Mouse (Mus musculus) intestine, embryonic 14.5 days (tissue): ENCODE measurements at regions not wholly inside any gene's neighbourhood (a gene's known extent, or its start where the extent isn't known, plus 50 kb on each side); places are given as distances from the start of the nearest gene placed in this dataset.

Experiments
- ATAC-seq: fragments of 200-750 bp; cut with Nextera tagmentation; replicated peaks from 2 replicates; pipeline ENCODE4 v1.8.0; 2017; ENCODE audit warnings: low read depth, moderate number of reproducible peaks, moderate TSS enrichment, moderate library complexity; ENCODE audit not compliant: low FRiP score, low TSS enrichment
- DNase-seq: peaks from one replicate; pipeline ENCODE4 v3.0.0-alpha.2; 2018; ENCODE audit warnings: low spot score
- H3K27ac ChIP-seq: fragments of 300-500 bp; sonication (generic); 2 replicates; pipeline ENCODE4 v1.5.1; 2014; ENCODE audit warnings: low read depth, mild to moderate bottlenecking, control low read depth
- H3K27me3 ChIP-seq: fragments of 300-500 bp; sonication (generic); replicated peaks from 2 replicates; pipeline ENCODE4 v1.6.1; 2014; ENCODE audit warnings: low read length, control low read depth; ENCODE audit not compliant: control insufficient read depth, insufficient read depth
- H3K36me3 ChIP-seq: fragments of 300-500 bp; sonication (generic); 2 replicates; pipeline ENCODE4 v1.6.1; 2014; ENCODE audit warnings: low read length, control low read depth; ENCODE audit not compliant: control insufficient read depth, insufficient read depth
- H3K4me1 ChIP-seq: fragments of 300-500 bp; sonication (generic); replicated peaks from 2 replicates; pipeline ENCODE4 v1.6.1; 2014; ENCODE audit warnings: low read length, control low read depth, mixed read lengths; ENCODE audit not compliant: control insufficient read depth, insufficient read depth
- H3K4me2 ChIP-seq: fragments of 300-500 bp; sonication (generic); 2 replicates; pipeline ENCODE4 v1.6.1; 2014; ENCODE audit warnings: low read length
- H3K4me3 ChIP-seq: fragments of 300-500 bp; sonication (generic); 2 replicates; pipeline ENCODE4 v1.5.1; 2014; ENCODE audit warnings: low read depth, low read length, control low read depth, mixed read lengths
- H3K9ac ChIP-seq: fragments of 300-500 bp; sonication (generic); 2 replicates; pipeline ENCODE4 v1.6.1; 2014; ENCODE audit warnings: mild to moderate bottlenecking, low read length
- H3K9me3 ChIP-seq: fragments of 300-500 bp; sonication (generic); 2 replicates; pipeline ENCODE4 v1.6.1; 2016; ENCODE audit warnings: low read length, control low read depth; ENCODE audit not compliant: control insufficient read depth
- WGBS: fragments of 180-500 bp; shearing (Covaris S2); extraction: QIAGEN DNeasy Blood & Tissue Kit; methylation state at CpG from one replicate; pipeline ENCODE4 v1.1.7; 2014; 5-methylcytosine and 5-hydroxymethylcytosine counted together

GRCm38 (mm10) chr9:120628794-120629560 lies 57.7 kb downstream of the Rpl14 start:
- no peak overlapping the region for H3K4me3 ChIP-seq
- ATAC-seq (no peak), DNase-seq (no peak)
- no peak overlapping the region for H3K9ac ChIP-seq
- no peak overlapping the region for H3K27ac ChIP-seq
- no peaks in the 10 kb centered on the region for H3K27me3 ChIP-seq
- H3K4me1 ChIP-seq = no peaks in the 10 kb centered on the region
- no peak overlapping the region for H3K4me2 ChIP-seq
- H3K9me3 ChIP-seq = no peaks in the 10 kb centered on the region
- 64% methylated on average over 12 of the region's 12 CpGs for WGBS
- H3K36me3 ChIP-seq = no peaks in the 10 kb centered on the region

GRCm38 (mm10) chr9:120629609-120630008 lies 58.4 kb downstream of the Rpl14 start:
- Histone ChIP-seq H3K27me3 (no peaks in the 10 kb centered on the region), H3K9ac (no peak overlapping the region), H3K4me3 (no peak overlapping the region), H3K4me1 (no peaks in the 10 kb centered on the region), H3K9me3 (no peaks in the 10 kb centered on the region), H3K4me2 (no peak overlapping the region), H3K27ac (no peak overlapping the region), H3K36me3 (no peaks in the 10 kb centered on the region)
- no peak for ATAC-seq
- 77% methylated on average over 11 of the region's 11 CpGs for WGBS
- DNase-seq = no peak

- Histone ChIP-seq H3K27ac (no peak overlapping the region), H3K9ac (no peak overlapping the region), H3K36me3 (no peaks in the 10 kb centered on the region), H3K4me1 (no peaks in the 10 kb centered on the region), H3K4me2 (no peak overlapping the region), H3K9me3 (no peaks in the 10 kb centered on the region), H3K27me3 (no peaks in the 10 kb centered on the region), H3K4me3 (no peak overlapping the region)
- DNase-seq (no peak), ATAC-seq (no peak)
- 87% methylated on average over 10 of the region's 10 CpGs for WGBS
Measured at GRCm38 (mm10) chr9:120632821-120633220, 61.6 kb downstream of the Rpl14 start.

GRCm38 (mm10) chr9:120642656-120643055 lies 71.4 kb downstream of the Rpl14 start:
- DNase-seq = no peak
- Histone ChIP-seq H3K27me3 (no peaks in the 10 kb centered on the region), H3K4me2 (no peak overlapping the region), H3K36me3 (no peaks in the 10 kb centered on the region), H3K9ac (no peak overlapping the region), H3K27ac (no peak overlapping the region), H3K4me3 (no peak overlapping the region), H3K9me3 (no peaks in the 10 kb centered on the region), H3K4me1 (no peaks in the 10 kb centered on the region)
- ATAC-seq = no peak
- 83% methylated on average over 4 of the region's 4 CpGs for WGBS

- Histone ChIP-seq H3K36me3 (no peaks in the 10 kb centered on the region), H3K27ac (no peak overlapping the region), H3K27me3 (no peaks in the 10 kb centered on the region), H3K4me3 (no peak overlapping the region), H3K4me2 (no peak overlapping the region), H3K9me3 (no peaks in the 10 kb centered on the region), H3K4me1 (no peaks in the 10 kb centered on the region), H3K9ac (no peak overlapping the region)
- 86% methylated on average over 3 of the region's 3 CpGs for WGBS
- no peak for ATAC-seq
- DNase-seq = no peak
Measured at GRCm38 (mm10) chr9:120643371-120643770, 72.1 kb downstream of the Rpl14 start.

- H3K27me3 ChIP-seq = no peaks in the 10 kb centered on the region
- no peak for ATAC-seq
- no peak overlapping the region for H3K27ac ChIP-seq
- H3K36me3 ChIP-seq = no peaks in the 10 kb centered on the region
- H3K4me3 ChIP-seq = no peak overlapping the region
- DNase-seq = no peak
- WGBS = over 99% methylated on average over 10 of the region's 10 CpGs
- no peak overlapping the region for H3K4me2 ChIP-seq
- H3K4me1 ChIP-seq = no peaks in the 10 kb centered on the region
- no peaks in the 10 kb centered on the region for H3K9me3 ChIP-seq
- H3K9ac ChIP-seq = no peak overlapping the region
Measured at GRCm38 (mm10) chr9:120645776-120646175, 74.5 kb downstream of the Rpl14 start.

- no peaks in the 10 kb centered on the region for H3K4me1 ChIP-seq
- H3K4me2 ChIP-seq = no peak overlapping the region
- WGBS = 84% methylated on average over 10 of the region's 10 CpGs
- H3K9me3 ChIP-seq = 0 out of 2 replicates have a peak, but pooled peaks cover 4% of the 10 kb centered on the region
- H3K36me3 ChIP-seq = no peaks in the 10 kb centered on the region
- H3K4me3 ChIP-seq = no peak overlapping the region
- no peak for DNase-seq
- no peak for ATAC-seq
- no peak overlapping the region for H3K27ac ChIP-seq
- H3K9ac ChIP-seq = no peak overlapping the region
- H3K27me3 ChIP-seq = no peaks in the 10 kb centered on the region
Measured at GRCm38 (mm10) chr9:120646806-120647667, 75.8 kb downstream of the Rpl14 start.

- Histone ChIP-seq H3K36me3 (no peaks in the 10 kb centered on the region), H3K4me2 (no peak overlapping the region), H3K9ac (no peak overlapping the region), H3K27me3 (no peaks in the 10 kb centered on the region), H3K4me3 (no peak overlapping the region), H3K9me3 (0 out of 2 replicates have a peak, but pooled peaks cover 4% of the 10 kb centered on the region), H3K4me1 (no peaks in the 10 kb centered on the region), H3K27ac (no peak overlapping the region)
- no peak for ATAC-seq
- WGBS = 77% methylated on average over 7 of the region's 7 CpGs
- no peak for DNase-seq
Measured at GRCm38 (mm10) chr9:120647668-120647955, 76.4 kb downstream of the Rpl14 start.
